Mouse (Mus musculus) forebrain, embryonic 10.5 days (tissue): ENCODE results near the gene Hist2h2aa2. TPM values are rescaled to one million over a fixed set of nuclear protein-coding genes. Genes with fewer than 3 reads are reported as not detected.
"Not testable (repeated sequence)": the region's sequence is repeated elsewhere in the genome, so short reads cannot be mapped to it uniquely, and the experiment has no call there.

ENCODE experiments used
- DNase-seq: peaks from one replicate; pipeline ENCODE4 v3.0.0-alpha.2; 2017; ENCODE audit warnings: low spot score; ENCODE audit errors: extremely low spot score
- H3K27ac ChIP-seq: fragments of 300-500 bp; sonication (generic); 2 replicates; pipeline ENCODE4 v1.5.1; 2016; ENCODE audit warnings: mild to moderate bottlenecking
- H3K27me3 ChIP-seq: fragments of 300-500 bp; sonication (generic); 2 replicates; pipeline ENCODE4 v1.6.1; 2016; ENCODE audit warnings: mild to moderate bottlenecking; ENCODE audit not compliant: poor library complexity, severe bottlenecking
- H3K36me3 ChIP-seq: fragments of 300-500 bp; sonication (generic); replicated peaks from 2 replicates; pipeline ENCODE4 v1.6.1; 2016; ENCODE audit warnings: mild to moderate bottlenecking, moderate library complexity
- H3K4me1 ChIP-seq: fragments of 300-500 bp; sonication (generic); 2 replicates; pipeline ENCODE4 v1.6.1; 2016
- H3K4me3 ChIP-seq: fragments of 300-500 bp; sonication (generic); 2 replicates; pipeline ENCODE4 v1.5.1; 2016; ENCODE audit warnings: mild to moderate bottlenecking, moderate library complexity
- H3K9me3 ChIP-seq: fragments of 300-500 bp; sonication (generic); 2 replicates; pipeline ENCODE4 v1.6.1; 2016; ENCODE audit warnings: mild to moderate bottlenecking, moderate library complexity
- WGBS: fragments of 180-500 bp; shearing (Covaris S2); methylation state at CpG from one replicate; pipeline ENCODE4 v1.1.7; 2016; 5-methylcytosine and 5-hydroxymethylcytosine counted together
- polyA plus RNA-seq: library from polyadenylated mRNA; unstranded; fragments of >200 nt; fragmentation: Nextera tagmentation; extraction: Ambion mirVana; gene quantifications from 2 replicates; pipeline ENCODE4 v1.2.1, GENCODE M21; 2016

Gene Hist2h2aa2
- polyA plus RNA-seq, 1 experiment from 2014 or later = 34.4 TPM

- Histone ChIP-seq H3K4me1 (peaks cover 46% of the 10 kb centered on the region), H3K4me3 (peak within 1 kb of the TSS; percentile 59), H3K27ac (peak within 1 kb of the TSS; percentile 93)
- WGBS = 0% methylated on average over 25 of the region's 68 CpGs
- H3K9me3 ChIP-seq, DNase-seq, H3K36me3 ChIP-seq, H3K27me3 ChIP-seq: not testable (repeated sequence)
Measured at GRCm38 (mm10) chr3:96238954-96239793, 902 bp downstream of the Hist2h2aa2 start, which contains the start of gene Hist2h3c2. Hist2h3c2 (minus strand) TSS chr3:96239127.

- 1% methylated on average over 12 of the region's 12 CpGs for whole genome bisulfite sequencing
- Histone ChIP-seq H3K27me3 (no peaks in the 10 kb centered on the region), H3K4me1 (peaks cover 34% of the 10 kb centered on the region), H3K36me3 (no peaks in the 10 kb centered on the region), H3K9me3 (no peaks in the 10 kb centered on the region), H3K4me3 (peak overlapping the region; percentile 59), H3K27ac (peak overlapping the region; percentile 93)
- DNase-seq = peak; percentile 52
Measured at GRCm38 (mm10) chr3:96237904-96238511, 2.1 kb downstream of the Hist2h2aa2 start.

GRCm38 (mm10) chr3:96237335-96237903, 2.7 kb downstream of the Hist2h2aa2 start:
- 31% methylated on average over 7 of the region's 7 CpGs for WGBS

GRCm38 (mm10) chr3:96236834-96237334, 3.2 kb downstream of the Hist2h2aa2 start:
- H3K36me3 ChIP-seq = no peaks in the 10 kb centered on the region
- peaks cover 28% of the 10 kb centered on the region for H3K4me1 ChIP-seq
- no peaks in the 10 kb centered on the region for H3K9me3 ChIP-seq
- peak; percentile 38 for DNase-seq
- no peaks in the 10 kb centered on the region for H3K27me3 ChIP-seq
- peak overlapping the region; percentile 59 for H3K4me3 ChIP-seq
- peak overlapping the region; percentile 93 for H3K27ac ChIP-seq
- 86% methylated on average over 4 of the region's 4 CpGs for WGBS

More at GRCm38 (mm10) chr3:96237335-96237903, 2.7 kb downstream of the Hist2h2aa2 start:
- no peaks in the 10 kb centered on the region for H3K9me3 ChIP-seq
- peak; percentile 44 for DNase-seq
- no peaks in the 10 kb centered on the region for H3K36me3 ChIP-seq
- peak overlapping the region; percentile 59 for H3K4me3 ChIP-seq
- H3K4me1 ChIP-seq = peaks cover 29% of the 10 kb centered on the region
- H3K27me3 ChIP-seq = no peaks in the 10 kb centered on the region
- H3K27ac ChIP-seq = peak overlapping the region; percentile 93

- Histone ChIP-seq H3K4me3 (no peak overlapping the region), H3K36me3 (no peaks in the 10 kb centered on the region), H3K27me3 (no peaks in the 10 kb centered on the region), H3K9me3 (no peaks in the 10 kb centered on the region), H3K27ac (0 out of 2 replicates have a peak overlapping the region, but pooled peaks have one; percentile 26), H3K4me1 (peaks cover 22% of the 10 kb centered on the region)
- DNase-seq = no peak
- 68% methylated on average over 3 of the region's 3 CpGs for WGBS
Measured at GRCm38 (mm10) chr3:96235836-96236235, 4.2 kb downstream of the Hist2h2aa2 start.

GRCm38 (mm10) chr3:96234914-96235313, 5.2 kb downstream of the Hist2h2aa2 start:
- H3K4me3 ChIP-seq = no peak overlapping the region
- no peak overlapping the region for H3K27ac ChIP-seq
- H3K4me1 ChIP-seq = peaks cover 18% of the 10 kb centered on the region
- 96% methylated on average over 2 of the region's 2 CpGs for WGBS
- H3K27me3 ChIP-seq = no peaks in the 10 kb centered on the region
- no peaks in the 10 kb centered on the region for H3K36me3 ChIP-seq
- no peaks in the 10 kb centered on the region for H3K9me3 ChIP-seq
- no peak for DNase-seq

- WGBS = 69% methylated on average over 2 of the region's 2 CpGs
- Histone ChIP-seq H3K27ac (no peak overlapping the region), H3K27me3 (no peaks in the 10 kb centered on the region), H3K36me3 (no peaks in the 10 kb centered on the region), H3K4me3 (no peak overlapping the region), H3K4me1 (peaks cover 13% of the 10 kb centered on the region), H3K9me3 (no peaks in the 10 kb centered on the region)
- no peak for DNase-seq
Measured at GRCm38 (mm10) chr3:96231758-96232120, 8.3 kb downstream of the Hist2h2aa2 start.

GRCm38 (mm10) chr3:96230910-96231757, 8.9 kb downstream of the Hist2h2aa2 start:
- no peak overlapping the region for H3K27ac ChIP-seq
- H3K9me3 ChIP-seq = no peaks in the 10 kb centered on the region
- no peak overlapping the region for H3K4me3 ChIP-seq
- no peaks in the 10 kb centered on the region for H3K36me3 ChIP-seq
- peaks cover 16% of the 10 kb centered on the region for H3K4me1 ChIP-seq
- 81% methylated on average over 4 of the region's 4 CpGs for WGBS
- H3K27me3 ChIP-seq = no peaks in the 10 kb centered on the region
- DNase-seq = no peak

GRCm38 (mm10) chr3:96230404-96230803, 9.7 kb downstream of the Hist2h2aa2 start:
- no peak overlapping the region for H3K4me3 ChIP-seq
- no peaks in the 10 kb centered on the region for H3K36me3 ChIP-seq
- no peaks in the 10 kb centered on the region for H3K9me3 ChIP-seq
- no peak overlapping the region for H3K27ac ChIP-seq
- DNase-seq = no peak
- H3K4me1 ChIP-seq = peaks cover 23% of the 10 kb centered on the region
- H3K27me3 ChIP-seq = no peaks in the 10 kb centered on the region
- 77% methylated on average over 2 of the region's 2 CpGs for WGBS

GRCm38 (mm10) chr3:96228828-96229227, 11.2 kb downstream of the Hist2h2aa2 start:
- Histone ChIP-seq H3K36me3 (no peaks in the 10 kb centered on the region), H3K27me3 (no peaks in the 10 kb centered on the region), H3K4me1 (peaks cover 39% of the 10 kb centered on the region), H3K27ac (no peak overlapping the region), H3K9me3 (no peaks in the 10 kb centered on the region), H3K4me3 (no peak overlapping the region)
- 85% methylated on average over 2 of the region's 2 CpGs for WGBS
- DNase-seq = no peak

GRCm38 (mm10) chr3:96226695-96227648, 13.1 kb downstream of the Hist2h2aa2 start:
- Histone ChIP-seq H3K36me3 (no peaks in the 10 kb centered on the region), H3K9me3 (no peaks in the 10 kb centered on the region), H3K27ac (peak overlapping the region; percentile 30; the same call in 1 of the 2 replicates), H3K4me1 (peaks cover 58% of the 10 kb centered on the region), H3K4me3 (no peak overlapping the region; the same call in 1 of the 2 replicates), H3K27me3 (no peaks in the 10 kb centered on the region)
- no peak for DNase-seq
- 72% methylated on average over 8 of the region's 8 CpGs for WGBS
